8 mouse cellular contexts compared by ENCODE assay signal in the genomic region with DNA sequence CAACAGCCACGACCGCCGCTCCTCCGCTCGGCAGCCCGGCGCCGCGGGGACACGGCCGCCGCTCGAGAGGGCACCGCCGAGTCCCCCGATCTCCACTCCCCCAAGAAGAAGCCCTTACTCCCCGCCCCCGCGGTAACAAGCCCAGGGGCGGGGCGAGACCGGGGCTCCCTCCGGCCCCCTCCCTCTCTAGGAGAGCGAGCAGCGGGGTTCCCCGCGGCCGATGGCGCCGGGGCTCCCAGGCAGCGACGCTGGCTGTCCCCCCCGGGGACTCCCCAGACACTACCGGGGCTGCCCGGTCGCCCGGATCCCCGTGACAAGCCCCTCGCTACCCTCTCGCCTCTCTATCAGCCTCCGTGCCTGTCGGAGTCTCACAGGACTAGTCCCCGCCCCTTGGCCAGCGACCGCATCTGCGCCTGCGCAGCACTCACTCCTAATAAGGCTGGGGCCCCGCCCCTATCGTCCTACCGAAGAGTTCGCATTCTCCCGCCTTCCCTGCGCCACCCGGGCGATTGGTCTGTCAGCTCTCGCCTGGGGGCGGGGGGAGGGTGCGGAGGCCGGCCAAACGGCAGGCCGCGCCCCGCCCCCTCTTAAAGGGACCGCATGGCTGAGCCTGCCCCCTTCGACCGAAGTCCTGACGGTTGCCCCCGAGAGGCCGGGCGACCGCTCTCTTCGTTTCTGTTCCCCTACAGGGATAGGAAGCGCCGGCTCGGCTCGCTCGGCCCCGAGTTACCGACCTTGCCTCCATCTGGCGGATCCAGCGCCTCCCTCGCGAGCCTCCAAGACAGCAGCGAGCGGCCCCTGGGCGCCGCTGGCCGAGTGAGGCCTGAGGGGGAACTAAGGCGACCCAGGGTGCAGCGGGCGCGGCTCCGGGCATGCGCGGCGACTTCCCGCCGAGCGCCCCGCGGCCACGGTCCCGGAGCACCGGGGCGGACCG. TPM values are rescaled to one million over a fixed set of nuclear protein-coding genes. Genes with fewer than 3 reads are reported as not detected.
A peak's percentile ranks its signal among the peaks of the same experiment; 100 is the strongest.
DNase-seq lines count a peak whose midpoint lies in the region; ATAC-seq lines count a peak whose summit lies in the region.

TSS of gene Ing2 (minus strand) at position 780 of the 934 bp plus-strand sequence.

- peaks cover 3% of the 10 kb centered on the region for H3K36me3 ChIP-seq in heart, embryonic 10.5 days
- no peaks in the 10 kb centered on the region for H3K36me3 ChIP-seq in kidney, embryonic 15.5 days

- ATAC-seq in erythroblast, adult 5-6 weeks (replicated peaks; ENCODE audit: low FRiP score, poor library complexity, severe bottlenecking), result peak; percentile 90
- peak; percentile 93 for ATAC-seq in kidney, embryonic 15.5 days (replicated peaks; ENCODE audit: low FRiP score)
- ATAC-seq in monocyte, adult 5-6 weeks (replicated peaks; ENCODE audit: insufficient number of reproducible peaks, low FRiP score, low TSS enrichment, poor library complexity, severe bottlenecking), result peak; percentile 88

- no peaks in the 10 kb centered on the region for H3K9me3 ChIP-seq in heart, embryonic 10.5 days
- H3K9me3 ChIP-seq in kidney, embryonic 15.5 days (replicated peaks), result no peaks in the 10 kb centered on the region

- DNase-seq in B cell, adult 2 months, result peak; percentile 100
- DNase-seq in brain, adult 2 months (ENCODE audit: low read depth, low spot score), result peak; percentile 100
- peak; percentile 100 for DNase-seq in heart, embryonic 10.5 days (ENCODE audit: low spot score)
- peak; percentile 100 for DNase-seq in liver
- peak; percentile 100 for DNase-seq in spleen, postnatal 4 days (ENCODE audit: low spot score in 2 of 2)

- H3K27ac ChIP-seq in heart, embryonic 10.5 days, result peak within 1 kb of the TSS; percentile 99
- peak within 1 kb of the TSS; percentile 99 for H3K27ac ChIP-seq in kidney, embryonic 15.5 days

- H3K4me3 ChIP-seq in heart, embryonic 10.5 days, result peak within 1 kb of the TSS; percentile 97
- H3K4me3 ChIP-seq in kidney, embryonic 15.5 days (replicated peaks), result peak within 1 kb of the TSS; percentile 99

- under 1% methylated on average over 105 of the region's 106 CpGs for WGBS in heart, embryonic 10.5 days
- under 1% methylated on average over 96 of the region's 106 CpGs for WGBS in kidney, embryonic 15.5 days

- H3K9ac ChIP-seq in kidney, embryonic 15.5 days, result peak within 1 kb of the TSS; percentile 94

- H3K4me1 ChIP-seq in heart, embryonic 10.5 days, result peaks cover 5% of the 10 kb centered on the region; the same call in 1 of the 2 replicates
- peaks cover 16% of the 10 kb centered on the region for H3K4me1 ChIP-seq in kidney, embryonic 15.5 days

- H3K27me3 ChIP-seq in heart, embryonic 10.5 days (ENCODE audit: insufficient read depth, poor library complexity, severe bottlenecking), result no peaks in the 10 kb centered on the region
- H3K27me3 ChIP-seq in kidney, embryonic 15.5 days, result no peaks in the 10 kb centered on the region

- H3K4me2 ChIP-seq in kidney, embryonic 15.5 days, result peak within 1 kb of the TSS; percentile 80

RNA-seq across cellular contexts. Expression of gene Ing2, which starts in this region (rescaled TPM):
- 4.6 and 12.9 TPM in 2 replicates for total RNA-seq in erythroblast, adult 5-6 weeks (2015; ENCODE audit: low replicate concordance)
- 5.4 and 12.4 TPM in 2 replicates for total RNA-seq in erythroblast, adult 5-6 weeks (2017; ENCODE audit: low replicate concordance)
- 8.0 and 13.7 TPM in 2 replicates for polyA plus RNA-seq in heart, embryonic 10.5 days (2016; fragmentation: Nextera tagmentation; extraction: Ambion mirVana)
- 10.8 and 13.0 TPM in 2 replicates for polyA plus RNA-seq in kidney, embryonic 15.5 days (2015; fragmentation: Nextera tagmentation; extraction: Ambion mirVana)
- 32.9 to 78.1 TPM (median 39.0 TPM) in 3 replicates for total RNA-seq in monocyte, adult 5-6 weeks (2017)

Comparison
In these comparisons a context has a peak if more than half of its experiments do, and no peak if none do; other contexts are left out.
1. Peak in every context shown above with its lines: DNase-seq, ATAC-seq, H3K4me3 ChIP-seq and H3K27ac ChIP-seq.